Mouse (Mus musculus) R1 (cell line): Measurements from ENCODE around the gene Atg101.
A peak's percentile ranks its signal among the peaks of the same experiment; 100 is the strongest.

Experiments
- DNase-seq: peaks from one replicate; pipeline ENCODE4 v3.0.0-alpha.2; 2018; ENCODE audit warnings: low read depth, low spot score

Atg101 gene

GRCm38 (mm10) chr15:101333165-101333564, 49.1 kb downstream of the Atg101 start:
- no peak for DNase-seq

- DNase-seq: no peak
Observed at GRCm38 (mm10) chr15:101333648-101334047, 49.6 kb downstream of the Atg101 start.

- no peak for DNase-seq
Observed at GRCm38 (mm10) chr15:101336474-101337174, 52.6 kb downstream of the Atg101 start.

- DNase-seq: no peak
Observed at GRCm38 (mm10) chr15:101338359-101338758, 54.3 kb downstream of the Atg101 start.

GRCm38 (mm10) chr15:101339537-101339936, 55.5 kb downstream of the Atg101 start:
- DNase-seq: peak; percentile 85
